Mouse (Mus musculus) kidney, adult 2 months (tissue): ENCODE measurements around the gene Dtl.

Source experiments
- CTCF ChIP-seq: fragments of 200-500 bp; conservative IDR thresholded peaks from 2 replicates; pipeline ENCODE4 v1.5.1; 2011; ENCODE audit warnings: low read depth, mild to moderate bottlenecking, control low read depth, low read length, moderate library complexity, mixed read lengths; ENCODE audit not compliant: insufficient read depth, insufficient read length
- POLR2A ChIP-seq: fragments of 200-500 bp; IDR thresholded peaks from one replicate; pipeline ENCODE4 v1.6.1; 2011; ENCODE audit warnings: low read depth, low read length, control low read depth

DNA sequence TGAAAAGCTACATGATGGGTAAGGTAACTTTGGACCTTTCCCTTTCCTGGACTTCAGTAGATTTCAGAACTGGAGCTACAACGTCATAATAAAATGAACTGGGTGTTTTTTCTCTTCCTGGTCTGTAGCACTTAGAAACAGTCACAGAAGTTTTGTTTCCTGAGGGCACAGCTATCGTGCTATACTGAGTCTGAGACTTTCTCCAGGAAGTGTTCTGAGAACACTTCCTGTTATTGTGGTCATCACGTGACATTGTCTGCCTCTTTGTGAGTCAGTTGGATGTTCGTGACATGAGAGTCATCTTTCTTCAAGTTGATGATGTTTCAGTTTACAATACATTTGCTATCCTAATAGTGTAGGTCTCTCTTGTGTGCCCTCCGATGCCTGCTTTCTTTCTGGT is 23.9 kb upstream of the Dtl start:
- TF ChIP-seq CTCF (no peak), POLR2A (no peak)
